Mouse (Mus musculus) stomach, embryonic 16.5 days (tissue): Measurements from ENCODE around the gene Arid5a. TPM values are rescaled to one million over a fixed set of nuclear protein-coding genes. Genes with fewer than 3 reads are reported as not detected.
A peak's percentile ranks its signal among the peaks of the same experiment; 100 is the strongest.

Experiments used
- ATAC-seq: fragments of 200-750 bp; cut with Nextera tagmentation; 2 replicates; pipeline ENCODE4 v1.8.0; 2017; ENCODE audit warnings: moderate number of reproducible peaks, moderate TSS enrichment; ENCODE audit not compliant: insufficient read depth, low FRiP score
- H3K27ac ChIP-seq: fragments of 300-500 bp; sonication (generic); 2 replicates; pipeline ENCODE4 v1.5.1; 2014; ENCODE audit warnings: low read length
- H3K27me3 ChIP-seq: fragments of 300-500 bp; sonication (generic); 2 replicates; pipeline ENCODE4 v1.6.1; 2014; ENCODE audit warnings: low read length, control low read depth, mixed read lengths; ENCODE audit not compliant: control insufficient read depth, insufficient read depth
- H3K36me3 ChIP-seq: fragments of 300-500 bp; sonication (generic); 2 replicates; pipeline ENCODE4 v1.6.1; 2014; ENCODE audit warnings: low read length; ENCODE audit not compliant: control insufficient read depth, insufficient read depth
- H3K4me1 ChIP-seq: fragments of 300-500 bp; sonication (generic); 2 replicates; pipeline ENCODE4 v1.6.1; 2014; ENCODE audit warnings: low read length, control low read depth, mixed read lengths; ENCODE audit not compliant: control insufficient read depth, insufficient read depth
- H3K4me2 ChIP-seq: fragments of 300-500 bp; sonication (generic); 2 replicates; pipeline ENCODE4 v1.6.1; 2014; ENCODE audit warnings: low read depth, low read length, mixed read lengths
- H3K4me3 ChIP-seq: fragments of 300-500 bp; sonication (generic); replicated peaks from 2 replicates; pipeline ENCODE4 v1.5.1; 2014; ENCODE audit warnings: mild to moderate bottlenecking, low read length
- H3K9ac ChIP-seq: fragments of 300-500 bp; sonication (generic); 2 replicates; pipeline ENCODE4 v1.6.1; 2014; ENCODE audit warnings: low read length
- H3K9me3 ChIP-seq: fragments of 300-500 bp; sonication (generic); replicated peaks from 2 replicates; pipeline ENCODE4 v1.6.1; 2016; ENCODE audit warnings: low read length, control low read depth; ENCODE audit not compliant: control insufficient read depth
- WGBS: fragments of 180-500 bp; shearing (Covaris S2); extraction: QIAGEN DNeasy Blood & Tissue Kit; methylation state at CpG from one replicate; pipeline ENCODE4 v1.1.7; 2014; 5-methylcytosine and 5-hydroxymethylcytosine counted together
- polyA plus RNA-seq: library from polyadenylated mRNA; unstranded; fragments of >200 nt; fragmentation: Nextera tagmentation; extraction: Ambion mirVana; gene quantifications from 2 replicates; pipeline ENCODE4 v1.2.1, GENCODE M21; 2015

The Arid5a gene
- polyA plus RNA-seq, 1 experiment from 2014 or later, result 4.9 TPM

DNA sequence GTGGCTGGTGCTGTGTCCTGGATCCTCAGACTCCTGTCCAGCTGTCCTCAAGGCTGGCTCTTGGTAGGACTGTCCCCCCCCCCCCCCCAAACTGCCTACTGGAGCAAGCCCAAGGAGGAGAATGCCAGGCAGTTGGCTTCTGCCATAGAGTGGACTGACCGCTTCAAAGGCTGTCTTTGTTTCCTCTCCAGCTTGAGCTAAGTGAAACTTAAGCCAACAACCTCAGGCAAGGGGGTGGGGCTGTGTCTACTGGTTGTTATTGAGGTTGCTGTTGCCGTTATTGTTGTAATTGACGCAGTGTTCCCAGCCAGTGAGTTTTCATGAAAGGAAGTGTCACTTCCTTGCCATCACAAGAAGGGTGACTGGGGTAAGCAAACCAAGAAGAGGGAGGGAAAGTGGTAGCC, 2.0 kb downstream of the Arid5a start:
- 0 out of 2 replicates have a peak overlapping the region, but pooled peaks have one; percentile 17 for H3K4me2 ChIP-seq
- H3K9me3 ChIP-seq, result no peaks in the 10 kb centered on the region
- peaks cover 6% of the 10 kb centered on the region for H3K4me1 ChIP-seq
- H3K36me3 ChIP-seq, result no peaks in the 10 kb centered on the region
- H3K9ac ChIP-seq, result no peak overlapping the region
- no peak overlapping the region; the same call in 1 of the 2 replicates for H3K4me3 ChIP-seq
- 40% methylated on average over 3 of the region's 3 CpGs for WGBS
- peaks cover 19% of the 10 kb centered on the region for H3K27me3 ChIP-seq
- no peak for ATAC-seq
- H3K27ac ChIP-seq, result no peak overlapping the region

DNA sequence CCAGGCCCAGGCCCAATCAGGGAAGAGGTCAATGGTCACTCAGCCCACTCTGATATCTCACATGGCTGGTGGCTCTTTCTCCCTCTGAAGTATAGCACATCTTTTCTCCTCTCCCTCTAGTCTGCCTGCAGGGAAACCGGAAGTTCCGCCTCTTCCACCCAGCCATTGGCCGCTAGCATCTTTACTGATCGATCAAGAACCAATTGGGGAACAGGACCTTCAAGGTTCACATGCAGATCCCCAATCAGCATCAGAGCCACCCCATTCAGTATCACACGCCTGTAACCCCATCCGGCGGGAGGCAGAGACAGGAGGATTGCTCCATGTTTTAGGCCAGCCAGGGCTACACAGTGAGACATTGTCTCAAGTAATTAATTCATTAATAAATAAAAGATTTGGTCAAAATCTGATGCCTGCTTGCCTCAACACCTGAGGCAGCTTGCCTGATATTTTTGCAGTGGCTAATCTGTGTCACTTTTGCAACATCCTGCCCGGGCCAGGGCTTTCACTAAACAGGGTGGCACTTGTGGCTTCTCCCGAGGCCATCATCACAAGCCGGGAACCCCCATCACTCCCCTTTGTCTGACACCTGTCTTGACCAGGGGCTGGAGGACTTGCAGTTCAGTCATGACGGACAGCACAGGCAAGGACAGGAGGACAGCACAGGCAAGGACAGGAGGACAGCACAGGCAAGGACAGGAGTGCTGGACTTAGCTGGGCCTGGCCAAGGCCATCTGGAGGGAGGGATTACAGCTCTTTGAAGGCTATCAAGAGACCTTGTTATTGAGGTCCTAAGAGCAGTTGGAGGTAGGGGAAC, 7.6 kb downstream of the Arid5a start:
- ATAC-seq, result no peak
- no peak overlapping the region for H3K9ac ChIP-seq
- no peak overlapping the region for H3K4me3 ChIP-seq
- no peaks in the 10 kb centered on the region for H3K4me1 ChIP-seq
- 86% methylated on average over 11 of the region's 11 CpGs for WGBS
- no peaks in the 10 kb centered on the region for H3K27me3 ChIP-seq
- no peaks in the 10 kb centered on the region for H3K36me3 ChIP-seq
- H3K9me3 ChIP-seq, result no peaks in the 10 kb centered on the region
- H3K27ac ChIP-seq, result no peak overlapping the region
- H3K4me2 ChIP-seq, result no peak overlapping the region

DNA sequence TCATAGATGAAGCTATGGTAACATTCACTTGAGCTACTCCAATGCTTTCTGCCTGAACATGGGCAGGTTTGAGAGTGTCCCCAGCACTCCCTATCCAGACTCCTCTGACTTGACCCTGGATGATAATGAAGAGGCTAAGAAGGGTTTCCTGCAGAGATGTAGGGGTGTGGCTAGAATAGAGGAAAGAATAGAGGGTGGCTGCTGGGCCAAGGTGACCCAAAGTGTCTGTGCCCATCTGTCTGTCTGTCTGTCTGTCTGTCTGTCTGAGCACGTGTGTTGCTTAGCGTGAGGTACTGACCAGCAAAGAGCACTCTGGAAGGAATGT, 8.2 kb downstream of the Arid5a start:
- no peaks in the 10 kb centered on the region for H3K27me3 ChIP-seq
- no peaks in the 10 kb centered on the region for H3K36me3 ChIP-seq
- H3K9me3 ChIP-seq, result no peaks in the 10 kb centered on the region
- H3K4me1 ChIP-seq, result no peaks in the 10 kb centered on the region
- WGBS, result 91% methylated on average over 2 of the region's 2 CpGs
- H3K4me2 ChIP-seq, result no peak overlapping the region
- no peak overlapping the region for H3K4me3 ChIP-seq
- no peak overlapping the region for H3K9ac ChIP-seq
- no peak for ATAC-seq
- H3K27ac ChIP-seq, result no peak overlapping the region

DNA sequence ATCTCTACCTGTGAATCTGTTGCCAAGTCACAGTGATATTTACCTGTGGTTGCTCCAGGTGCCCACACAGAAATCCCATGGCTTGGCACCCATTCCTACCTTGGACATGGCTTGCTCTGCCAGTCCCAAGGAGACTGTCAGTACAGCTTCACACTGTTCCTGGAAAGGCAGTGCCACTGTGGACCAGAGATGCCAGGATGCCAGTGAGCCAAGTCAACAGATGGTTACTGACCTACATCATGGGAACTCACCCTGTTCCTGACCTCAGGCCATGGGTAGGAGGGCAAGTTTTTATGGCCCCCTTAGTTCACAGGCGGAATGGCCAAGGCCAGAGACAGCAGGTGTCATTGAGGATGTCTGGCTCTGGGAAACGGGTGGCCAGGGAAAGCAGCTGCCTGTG, 13.6 kb downstream of the Arid5a start:
- no peaks in the 10 kb centered on the region for H3K36me3 ChIP-seq
- no peaks in the 10 kb centered on the region for H3K4me1 ChIP-seq
- H3K9me3 ChIP-seq, result no peaks in the 10 kb centered on the region
- H3K27ac ChIP-seq, result no peak overlapping the region
- ATAC-seq, result no peak
- 77% methylated on average over 2 of the region's 2 CpGs for WGBS
- no peak overlapping the region for H3K4me2 ChIP-seq
- no peak overlapping the region for H3K4me3 ChIP-seq
- no peak overlapping the region for H3K9ac ChIP-seq
- no peaks in the 10 kb centered on the region for H3K27me3 ChIP-seq

DNA sequence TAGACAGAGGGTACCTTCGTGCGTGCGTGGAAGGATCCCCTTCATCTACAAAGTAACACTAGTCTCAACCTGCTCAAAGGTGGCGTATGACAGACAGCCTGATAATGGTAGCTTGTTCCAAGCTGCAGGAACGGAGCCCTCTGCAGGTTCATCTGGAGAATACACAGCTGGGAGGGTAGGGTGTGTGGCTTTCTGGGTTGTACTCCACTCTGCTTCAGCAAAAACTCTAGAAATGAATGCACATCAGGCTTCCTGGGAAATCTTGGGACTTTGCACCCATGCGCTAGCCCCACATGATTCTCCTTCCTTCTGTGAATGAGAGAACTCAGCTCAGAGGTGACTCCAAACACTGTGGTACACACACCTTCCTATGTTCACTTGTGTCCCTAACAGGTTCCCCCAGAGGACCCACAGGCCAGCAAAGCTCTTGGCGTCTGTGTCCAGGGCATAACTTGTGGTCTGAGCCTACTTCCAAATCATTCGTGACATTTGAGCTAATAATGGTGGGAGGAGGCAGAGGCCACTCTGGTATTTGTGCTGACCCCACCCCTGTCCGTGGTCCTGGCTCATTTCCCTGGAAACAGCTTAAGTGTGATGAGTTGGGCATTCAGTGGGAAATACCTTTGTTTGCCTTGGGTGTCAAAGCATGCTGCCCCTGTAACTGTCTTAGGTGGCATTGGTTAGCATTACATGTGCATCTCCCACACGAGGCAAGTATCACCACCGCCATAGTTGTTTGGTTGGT, 14.5 kb downstream of the Arid5a start:
- Histone ChIP-seq H3K27ac (no peak overlapping the region), H3K36me3 (no peaks in the 10 kb centered on the region)
- WGBS, result 72% methylated on average over 11 of the region's 11 CpGs

DNA sequence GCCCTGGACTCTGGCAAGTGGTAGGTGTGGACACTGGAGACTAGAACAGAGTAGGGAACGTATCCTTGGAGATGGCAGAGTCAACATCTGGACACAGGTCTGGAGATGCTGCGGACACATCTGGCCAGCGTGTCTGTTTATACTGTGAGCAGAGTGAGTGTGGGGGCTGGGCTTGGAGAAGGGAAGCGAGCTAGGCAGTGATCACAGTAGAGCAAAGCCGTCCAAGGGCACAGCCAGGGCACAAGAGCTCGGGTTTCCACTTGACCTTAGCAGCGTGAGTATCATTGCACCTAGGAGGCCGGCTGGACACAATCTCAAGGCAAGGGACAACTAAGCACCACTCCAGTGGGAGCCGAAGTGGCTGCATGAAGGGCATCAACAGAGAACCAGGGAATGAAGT, 15.5 kb downstream of the Arid5a start:
- Histone ChIP-seq H3K36me3 (no peaks in the 10 kb centered on the region), H3K27ac (no peak overlapping the region), H3K9me3 (no peaks in the 10 kb centered on the region), H3K9ac (no peak overlapping the region), H3K4me3 (no peak overlapping the region), H3K4me2 (no peak overlapping the region), H3K4me1 (no peaks in the 10 kb centered on the region), H3K27me3 (no peaks in the 10 kb centered on the region)
- 43% methylated on average over 9 of the region's 9 CpGs for WGBS
- no peak for ATAC-seq

More for the DNA sequence above, 14.5 kb downstream of the Arid5a start:
- H3K4me2 ChIP-seq, result no peak overlapping the region
- no peaks in the 10 kb centered on the region for H3K27me3 ChIP-seq
- no peaks in the 10 kb centered on the region for H3K4me1 ChIP-seq
- ATAC-seq, result no peak
- H3K9me3 ChIP-seq, result no peaks in the 10 kb centered on the region
- no peak overlapping the region for H3K9ac ChIP-seq
- H3K4me3 ChIP-seq, result no peak overlapping the region

DNA sequence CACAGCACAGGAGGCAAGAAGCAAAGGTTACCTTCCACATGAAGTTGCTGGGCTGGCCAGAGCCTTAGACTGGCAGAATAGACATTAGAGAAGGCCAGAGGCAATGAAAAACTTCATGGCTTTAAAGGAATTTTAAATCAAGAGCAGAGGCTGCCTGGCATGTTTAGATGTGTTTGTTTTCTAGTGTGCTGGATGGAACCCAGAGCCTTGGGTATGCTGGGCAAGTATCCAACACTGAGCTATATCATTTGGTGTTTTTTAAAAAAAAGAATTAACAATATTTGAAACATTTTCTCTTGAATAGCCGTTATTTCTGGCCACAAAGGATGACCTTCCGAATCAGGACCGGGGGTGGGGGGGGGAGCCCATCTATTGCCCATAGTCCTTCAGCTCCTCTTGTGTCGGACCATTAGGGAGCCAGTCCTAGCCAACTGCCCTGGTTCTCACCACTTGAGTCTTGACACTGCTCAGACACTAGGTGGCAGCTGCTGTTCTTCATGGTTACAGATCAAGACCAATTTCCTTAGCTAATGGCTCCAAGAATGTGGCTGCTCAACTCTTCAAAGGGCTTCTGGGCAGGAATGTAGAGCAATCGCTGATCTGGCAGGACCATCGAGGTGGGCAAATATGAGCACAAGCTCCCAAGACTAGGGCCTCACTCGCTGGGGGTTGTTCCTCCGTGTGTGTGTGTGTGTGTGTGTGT, 16.4 kb downstream of the Arid5a start:
- no peaks in the 10 kb centered on the region for H3K4me1 ChIP-seq
- H3K4me3 ChIP-seq, result no peak overlapping the region
- no peaks in the 10 kb centered on the region for H3K27me3 ChIP-seq
- WGBS, result 34% methylated on average over 8 of the region's 8 CpGs
- H3K27ac ChIP-seq, result no peak overlapping the region
- H3K9ac ChIP-seq, result no peak overlapping the region
- peak; percentile 60; the same call in 1 of the 2 replicates for ATAC-seq
- no peaks in the 10 kb centered on the region for H3K36me3 ChIP-seq
- H3K9me3 ChIP-seq, result no peaks in the 10 kb centered on the region
- no peak overlapping the region for H3K4me2 ChIP-seq

DNA sequence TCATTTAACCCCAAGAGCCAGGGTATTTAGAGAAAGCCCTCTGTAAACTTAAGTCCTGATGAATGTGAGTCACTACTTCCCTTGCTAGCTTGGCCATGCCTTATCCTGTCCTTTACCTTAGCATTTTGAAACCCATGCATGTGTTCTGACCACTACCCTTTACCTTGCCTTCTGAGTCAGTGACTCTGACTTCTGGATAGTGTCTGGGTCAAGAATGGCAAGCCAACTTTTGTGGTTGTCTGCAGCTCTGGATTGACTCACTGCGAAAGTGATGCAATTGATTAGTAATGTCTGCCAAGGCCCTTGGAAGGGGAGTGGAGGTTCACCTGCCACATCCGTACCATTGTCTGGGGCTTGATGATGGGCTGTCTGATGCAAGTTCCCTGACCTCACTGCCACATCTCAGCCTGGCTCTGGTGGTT, 18.4 kb downstream of the Arid5a start:
- ATAC-seq, result no peak
- Histone ChIP-seq H3K9me3 (no peaks in the 10 kb centered on the region), H3K27ac (no peak overlapping the region), H3K4me1 (no peaks in the 10 kb centered on the region), H3K9ac (no peak overlapping the region), H3K27me3 (no peaks in the 10 kb centered on the region), H3K4me3 (no peak overlapping the region), H3K36me3 (no peaks in the 10 kb centered on the region), H3K4me2 (no peak overlapping the region)
- 82% methylated on average over 2 of the region's 2 CpGs for WGBS

DNA sequence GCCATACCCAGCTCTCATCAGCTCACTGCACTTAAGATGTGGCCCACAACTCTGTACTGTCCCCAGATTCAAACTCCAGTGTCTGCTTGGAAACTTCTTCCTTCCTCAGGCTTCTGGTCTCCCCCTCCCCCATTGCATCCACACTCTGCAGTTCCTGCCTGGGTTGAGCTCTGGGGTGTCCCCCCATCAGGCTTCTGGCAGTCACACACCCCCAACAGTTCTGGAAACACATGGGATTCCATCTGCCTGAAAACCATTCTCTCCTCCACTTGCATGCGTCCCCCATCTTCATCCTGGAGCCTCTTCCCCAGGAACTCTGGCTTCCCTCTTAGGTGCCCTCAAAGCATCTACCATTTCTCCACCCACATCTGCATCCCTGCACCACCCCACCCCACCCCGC, 19.3 kb downstream of the Arid5a start:
- Histone ChIP-seq H3K9me3 (no peaks in the 10 kb centered on the region), H3K9ac (no peak overlapping the region), H3K36me3 (no peaks in the 10 kb centered on the region), H3K27ac (no peak overlapping the region), H3K4me2 (no peak overlapping the region), H3K4me1 (no peaks in the 10 kb centered on the region), H3K4me3 (no peak overlapping the region), H3K27me3 (no peaks in the 10 kb centered on the region)
- ATAC-seq, result no peak
- 94% methylated on average over 2 of the region's 2 CpGs for WGBS
